Mouse (Mus musculus) CD4-positive, CD25-positive, alpha-beta regulatory T cell, adult 9 weeks (primary cell): ENCODE data around the gene Mthfd1. TPM values are rescaled to one million over a fixed set of nuclear protein-coding genes. Genes with fewer than 3 reads are reported as not detected.

Experiments
- polyA plus RNA-seq: library from polyadenylated mRNA; unstranded; fragments of 100-300 nt; shearing (Covaris generic); gene quantifications from one replicate; pipeline ENCODE4 v1.2.1, GENCODE M21; 2017

Mthfd1 gene
- polyA plus RNA-seq: 63.7 TPM

DNA sequence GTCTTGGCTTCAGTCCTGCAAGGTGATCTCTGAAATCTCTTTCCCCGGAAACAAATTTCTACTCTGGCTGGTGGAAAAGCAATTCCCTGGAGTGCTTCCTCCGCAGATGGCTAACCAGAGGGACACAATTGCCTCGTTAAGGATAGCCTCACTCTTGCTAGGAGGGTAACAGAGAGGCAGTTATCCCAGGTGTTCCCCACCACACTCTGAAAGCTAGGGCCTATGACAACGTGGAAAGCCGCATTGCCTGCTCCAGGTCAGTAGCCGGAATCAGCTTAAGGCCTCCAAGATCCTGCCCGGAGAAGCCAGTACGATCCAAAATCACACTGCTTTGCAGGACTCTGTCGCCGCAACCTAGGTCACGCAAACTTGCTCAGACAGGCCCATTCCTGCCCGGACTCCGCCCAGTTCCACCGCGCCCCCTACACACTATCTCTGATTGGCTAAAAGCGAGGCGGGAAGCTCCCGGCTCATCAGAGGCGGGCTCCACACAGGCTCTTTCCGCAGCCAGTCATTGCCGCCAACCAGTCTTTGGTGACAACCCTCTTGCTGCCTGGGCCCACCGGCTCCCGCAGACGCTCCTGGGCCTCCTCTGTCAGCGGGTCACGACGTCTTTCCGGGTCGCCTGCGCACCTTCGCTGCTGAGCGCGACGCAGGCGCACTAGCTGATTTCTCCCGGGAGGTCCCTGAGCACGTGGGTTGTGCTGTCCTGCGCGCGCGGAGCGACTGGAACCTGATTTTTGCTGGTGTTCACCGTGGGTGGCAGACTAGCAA lies at the start of gene Mthfd1:
Gene Mthfd1 (plus strand): TSS at position 574 of the 774 bp plus-strand sequence.

GRCm38 (mm10) chr12:76246646-76247045 lies 8.5 kb upstream of the Mthfd1 start, which contains the start of gene Tex21:
TSS of gene Tex21 (minus strand) at chr12:76246746.

DNA sequence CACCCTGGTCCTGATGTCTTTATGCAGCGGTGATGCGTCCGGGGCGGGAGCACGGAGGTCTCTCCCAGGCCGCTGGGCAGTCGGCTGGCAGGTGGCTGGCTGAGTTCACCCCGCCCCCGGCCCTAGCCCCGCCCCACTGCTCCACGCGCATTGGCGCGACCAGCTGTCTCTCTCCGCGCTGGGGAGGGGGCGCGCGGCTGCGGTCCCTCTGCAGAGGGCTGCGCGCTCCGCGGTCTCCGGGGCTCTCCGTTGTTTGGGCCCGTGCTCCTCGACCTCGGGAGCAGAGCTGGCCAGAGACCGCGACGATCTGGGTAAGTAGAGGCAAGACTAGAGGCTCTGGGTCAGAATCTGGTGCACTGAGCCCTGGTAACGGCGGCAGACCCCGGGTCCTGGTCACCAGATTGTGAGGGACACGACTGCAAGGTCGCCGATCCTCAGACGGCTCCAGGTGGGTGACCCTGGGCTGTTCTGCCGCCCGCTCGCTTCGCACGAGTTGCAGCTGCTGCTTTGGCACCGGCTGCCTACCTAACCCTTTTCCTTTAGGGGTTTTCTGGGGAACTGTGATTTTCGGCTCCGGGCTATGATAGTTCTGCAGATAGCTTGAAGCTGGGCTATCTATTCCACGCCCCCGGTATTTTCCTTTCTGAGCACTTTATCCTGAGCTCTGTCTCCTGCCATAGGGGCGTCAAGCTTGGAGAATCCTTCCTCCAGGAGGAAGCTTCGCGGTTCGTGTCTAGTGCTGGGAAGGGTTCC lies 69.8 kb downstream of the Mthfd1 start, which contains the start of gene Akap5:
Gene Akap5 (plus strand): TSS at position 213 of the 753 bp plus-strand sequence.

Other genes starting within 250 kb of the Mthfd1 start
- 0.09 TPM for gene Esr2, start 78.0 kb upstream of the Mthfd1 start, polyA plus RNA-seq
- not detected for gene Tex21, start 8.6 kb upstream of the Mthfd1 start, polyA plus RNA-seq
- gene Akap5, start 69.6 kb downstream of the Mthfd1 start, polyA plus RNA-seq: 1.4 TPM
- gene Zbtb25, start 114.3 kb downstream of the Mthfd1 start, polyA plus RNA-seq: 13.7 TPM
- gene Zbtb1, start 115.0 kb downstream of the Mthfd1 start, polyA plus RNA-seq: 12.6 TPM
- gene Hspa2, start 148.9 kb downstream of the Mthfd1 start, polyA plus RNA-seq: 2.6 TPM
- gene Ppp1r36, start 162.2 kb downstream of the Mthfd1 start, polyA plus RNA-seq: not detected